Mouse (Mus musculus) hindbrain, embryonic 11.5 days (tissue): Measurements from ENCODE around the gene Apod. TPM values are rescaled to one million over a fixed set of nuclear protein-coding genes. Genes with fewer than 3 reads are reported as not detected.
"Not testable (repeated sequence)": the region's sequence is repeated elsewhere in the genome, so short reads cannot be mapped to it uniquely, and the experiment has no call there.

Experiments
- ATAC-seq: fragments of 200-750 bp; cut with Nextera tagmentation; 2 replicates; pipeline ENCODE4 v1.8.0; 2017; ENCODE audit warnings: mild to moderate bottlenecking, moderate TSS enrichment, moderate library complexity; ENCODE audit not compliant: low FRiP score
- DNase-seq: peaks from one replicate; pipeline ENCODE4 v3.0.0-alpha.2; 2015; ENCODE audit warnings: low spot score
- H3K27ac ChIP-seq: fragments of 300-500 bp; sonication (generic); 2 replicates; pipeline ENCODE4 v1.5.1; 2014; ENCODE audit warnings: mild to moderate bottlenecking, low read depth, low read length
- H3K27me3 ChIP-seq: fragments of 300-500 bp; sonication (generic); 2 replicates; pipeline ENCODE4 v1.6.1; 2014; ENCODE audit warnings: mild to moderate bottlenecking, low read length, moderate library complexity, mixed read lengths; ENCODE audit not compliant: control insufficient read depth, insufficient read depth
- H3K36me3 ChIP-seq: fragments of 300-500 bp; sonication (generic); 2 replicates; pipeline ENCODE4 v1.6.1; 2014; ENCODE audit warnings: mild to moderate bottlenecking, low read length, moderate library complexity, mixed read lengths; ENCODE audit not compliant: control insufficient read depth, insufficient read depth
- H3K4me1 ChIP-seq: fragments of 300-500 bp; sonication (generic); replicated peaks from 2 replicates; pipeline ENCODE4 v1.6.1; 2014; ENCODE audit warnings: low read length, mixed read lengths; ENCODE audit not compliant: control insufficient read depth, insufficient read depth
- H3K4me2 ChIP-seq: fragments of 300-500 bp; sonication (generic); replicated peaks from 2 replicates; pipeline ENCODE4 v1.6.1; 2014; ENCODE audit warnings: mild to moderate bottlenecking, low read depth, low read length
- H3K4me3 ChIP-seq: fragments of 300-500 bp; sonication (generic); 2 replicates; pipeline ENCODE4 v1.5.1; 2014; ENCODE audit warnings: low read depth, low read length
- H3K9ac ChIP-seq: fragments of 300-500 bp; sonication (generic); 2 replicates; pipeline ENCODE4 v1.6.1; 2014; ENCODE audit warnings: low read depth, low read length
- H3K9me3 ChIP-seq: fragments of 300-500 bp; sonication (generic); 2 replicates; pipeline ENCODE4 v1.6.1; 2016; ENCODE audit warnings: low read length; ENCODE audit not compliant: control insufficient read depth
- whole genome bisulfite sequencing: fragments of 180-500 bp; shearing (Covaris S2); extraction: QIAGEN DNeasy Blood & Tissue Kit; methylation state at CpG from one replicate; pipeline ENCODE4 v1.1.7; 2014; 5-methylcytosine and 5-hydroxymethylcytosine counted together
- polyA plus RNA-seq: library from polyadenylated mRNA; unstranded; fragments of >200 nt; fragmentation: Nextera tagmentation; extraction: Ambion mirVana; gene quantifications from 2 replicates; pipeline ENCODE4 v1.2.1, GENCODE M21; 2014

Apod gene
- polyA plus RNA-seq, 1 experiment from 2014 or later: 68.0 TPM

GRCm38 (mm10) chr16:31327891-31328290 is 13.3 kb upstream of the Apod start:
- Histone ChIP-seq H3K4me1 (no peaks in the 10 kb centered on the region), H3K4me2 (no peak overlapping the region), H3K27ac (no peak overlapping the region), H3K9me3 (no peaks in the 10 kb centered on the region), H3K4me3 (no peak overlapping the region), H3K9ac (no peak overlapping the region), H3K36me3 (no peaks in the 10 kb centered on the region), H3K27me3 (no peaks in the 10 kb centered on the region)
- 73% methylated on average over 2 of the region's 2 CpGs for WGBS
- ATAC-seq (no peak), DNase-seq (no peak)

- Histone ChIP-seq H3K36me3 (no peaks in the 10 kb centered on the region), H3K4me3 (no peak overlapping the region), H3K9me3 (no peaks in the 10 kb centered on the region), H3K4me1 (no peaks in the 10 kb centered on the region), H3K4me2 (no peak overlapping the region), H3K27me3 (no peaks in the 10 kb centered on the region), H3K27ac (no peak overlapping the region), H3K9ac (no peak overlapping the region)
- ATAC-seq: no peak
- WGBS: 85% methylated on average over 8 of the region's 8 CpGs
- no peak for DNase-seq
Observed at GRCm38 (mm10) chr16:31327430-31327829, 12.8 kb upstream of the Apod start.

GRCm38 (mm10) chr16:31326679-31327078 is 12.1 kb upstream of the Apod start:
- WGBS: 70% methylated on average over 8 of the region's 8 CpGs
- no peak overlapping the region for H3K27ac ChIP-seq
- no peaks in the 10 kb centered on the region; the same call in 1 of the 2 replicates for H3K4me1 ChIP-seq
- H3K36me3 ChIP-seq: no peaks in the 10 kb centered on the region
- no peak overlapping the region for H3K4me2 ChIP-seq
- DNase-seq: no peak
- H3K9me3 ChIP-seq: no peaks in the 10 kb centered on the region
- H3K27me3 ChIP-seq: no peaks in the 10 kb centered on the region
- H3K4me3 ChIP-seq: no peak overlapping the region
- H3K9ac ChIP-seq: no peak overlapping the region
- ATAC-seq: no peak

- Histone ChIP-seq H3K4me3 (no peak overlapping the region), H3K9ac (no peak overlapping the region), H3K36me3 (no peaks in the 10 kb centered on the region), H3K9me3 (no peaks in the 10 kb centered on the region), H3K27me3 (no peaks in the 10 kb centered on the region), H3K4me2 (no peak overlapping the region), H3K4me1 (no peaks in the 10 kb centered on the region; the same call in 1 of the 2 replicates), H3K27ac (no peak overlapping the region)
- 80% methylated on average over 5 of the region's 5 CpGs for WGBS
- no peak for ATAC-seq
- no peak for DNase-seq
Observed at GRCm38 (mm10) chr16:31325966-31326365, 11.4 kb upstream of the Apod start.

GRCm38 (mm10) chr16:31325120-31325519 is 10.5 kb upstream of the Apod start:
- Histone ChIP-seq H3K27ac (no peak overlapping the region), H3K36me3 (no peaks in the 10 kb centered on the region), H3K4me1 (no peaks in the 10 kb centered on the region; the same call in 1 of the 2 replicates), H3K9me3 (no peaks in the 10 kb centered on the region), H3K27me3 (no peaks in the 10 kb centered on the region), H3K9ac (no peak overlapping the region), H3K4me3 (no peak overlapping the region), H3K4me2 (no peak overlapping the region)
- DNase-seq (no peak), ATAC-seq (no peak)
- WGBS: 94% methylated on average over 14 of the region's 14 CpGs

- no peaks in the 10 kb centered on the region for H3K27me3 ChIP-seq
Observed at GRCm38 (mm10) chr16:31321501-31321900, 6.9 kb upstream of the Apod start.

GRCm38 (mm10) chr16:31320954-31321353 is 6.3 kb upstream of the Apod start:
- ATAC-seq (no peak), DNase-seq (no peak)
- no peaks in the 10 kb centered on the region; the same call in 1 of the 2 replicates for H3K4me1 ChIP-seq
- no peak overlapping the region for H3K9ac ChIP-seq
- no peak overlapping the region for H3K4me3 ChIP-seq
- WGBS: 82% methylated on average over 7 of the region's 7 CpGs
- H3K9me3 ChIP-seq: no peaks in the 10 kb centered on the region
- H3K27ac ChIP-seq: no peak overlapping the region
- no peaks in the 10 kb centered on the region for H3K36me3 ChIP-seq
- H3K4me2 ChIP-seq: no peak overlapping the region
- H3K27me3 ChIP-seq: no peaks in the 10 kb centered on the region

More at GRCm38 (mm10) chr16:31321501-31321900, 6.9 kb upstream of the Apod start:
- H3K9ac ChIP-seq: no peak overlapping the region
- 71% methylated on average over 4 of the region's 4 CpGs for WGBS
- H3K4me2 ChIP-seq: no peak overlapping the region
- no peaks in the 10 kb centered on the region for H3K36me3 ChIP-seq
- DNase-seq (no peak), ATAC-seq (no peak)
- no peak overlapping the region for H3K4me3 ChIP-seq
- H3K27ac ChIP-seq: no peak overlapping the region
- H3K9me3 ChIP-seq: no peaks in the 10 kb centered on the region
- no peaks in the 10 kb centered on the region; the same call in 1 of the 2 replicates for H3K4me1 ChIP-seq

- H3K9me3 ChIP-seq, H3K36me3 ChIP-seq, H3K27me3 ChIP-seq, H3K4me3 ChIP-seq, H3K9ac ChIP-seq, ATAC-seq, H3K4me2 ChIP-seq, H3K4me1 ChIP-seq, DNase-seq, H3K27ac ChIP-seq: not testable (repeated sequence)
- WGBS: 78% methylated on average over 3 of the region's 3 CpGs
Observed at GRCm38 (mm10) chr16:31319723-31320122, 5.1 kb upstream of the Apod start.

GRCm38 (mm10) chr16:31319316-31319715 is 4.7 kb upstream of the Apod start:
- Histone ChIP-seq H3K4me2 (no peak overlapping the region), H3K36me3 (no peaks in the 10 kb centered on the region), H3K4me1 (no peaks in the 10 kb centered on the region; the same call in 1 of the 2 replicates), H3K4me3 (no peak overlapping the region), H3K9ac (no peak overlapping the region), H3K9me3 (no peaks in the 10 kb centered on the region), H3K27ac (no peak overlapping the region), H3K27me3 (no peaks in the 10 kb centered on the region)
- no peak for ATAC-seq
- 82% methylated on average over 4 of the region's 4 CpGs for WGBS
- DNase-seq: no peak
